Comparison of ENCODE assay signal across 8 mouse cellular contexts in the genomic region with DNA sequence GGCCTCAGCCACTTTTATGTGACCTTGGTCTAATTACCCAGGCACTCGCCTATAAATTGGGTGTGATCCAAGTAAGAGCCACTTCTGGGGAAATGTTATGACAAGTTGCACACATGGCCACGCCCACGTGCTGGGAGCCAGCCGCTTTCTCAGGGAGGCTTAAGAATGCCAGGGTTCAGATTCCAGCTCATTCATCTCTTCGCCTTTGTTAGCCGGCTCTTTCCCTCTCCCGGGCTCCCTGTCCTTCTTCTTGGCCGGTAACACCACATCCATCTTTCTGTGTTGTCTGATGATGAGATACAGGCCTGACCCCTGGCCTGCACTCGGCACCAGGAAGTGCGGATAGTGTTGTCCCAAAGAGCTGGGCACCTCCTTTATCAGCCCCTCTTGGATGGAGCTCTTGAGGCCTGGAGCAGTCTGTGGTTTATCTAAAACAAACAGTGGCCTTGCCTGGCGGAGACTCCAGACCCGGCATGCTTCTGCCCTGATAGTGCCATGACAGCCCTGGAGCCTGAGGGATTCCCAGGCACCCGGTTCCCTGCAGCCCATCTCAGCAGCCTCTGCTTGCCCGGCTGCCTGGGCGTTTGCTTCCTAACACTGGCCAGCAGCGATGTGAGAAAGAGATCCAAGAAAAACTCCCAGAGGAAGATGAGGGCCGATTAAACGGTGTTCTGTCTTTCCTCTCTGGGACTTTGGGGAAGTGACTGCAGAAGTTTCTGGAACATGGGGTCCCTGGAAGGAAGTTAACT.
DNase-seq lines count a peak whose midpoint lies in the region; ATAC-seq and TF ChIP-seq lines count a peak whose summit lies in the region.

No protein-coding gene starts in this region.

- H3K27ac ChIP-seq in left cerebral cortex, adult 2 months: peak overlapping the region; percentile 24; the same call in 1 of the 2 replicates
- peak overlapping the region; percentile 86 for H3K27ac ChIP-seq in heart, embryonic 16.5 days (ENCODE audit: low read length)
- peak overlapping the region; percentile 56 for H3K27ac ChIP-seq in small intestine, adult 2 months (ENCODE audit: insufficient read depth, low read depth, low read length)

- TF ChIP-seq POLR2A in small intestine, adult 2 months (IDR thresholded peaks at IDR 0.05; ENCODE audit: low read depth, low read length): no peak

- 7% methylated on average over 18 of the region's 18 CpGs for WGBS in heart, embryonic 16.5 days
- WGBS in small intestine, adult 2 months: 14% methylated on average over 18 of the region's 18 CpGs

- H3K4me2 ChIP-seq in heart, embryonic 16.5 days (ENCODE audit: low read depth, low read length): peak overlapping the region; percentile 57

- H3K27me3 ChIP-seq in heart, embryonic 16.5 days (ENCODE audit: control insufficient read depth, insufficient read depth, low read length): no peaks in the 10 kb centered on the region
- H3K27me3 ChIP-seq in small intestine, adult 2 months (ENCODE audit: control insufficient read depth, insufficient read depth, low read length): no peaks in the 10 kb centered on the region

- H3K4me3 ChIP-seq in left cerebral cortex, adult 2 months: no peak overlapping the region
- peak overlapping the region; percentile 19; the same call in 1 of the 2 replicates for H3K4me3 ChIP-seq in heart, embryonic 16.5 days (ENCODE audit: low read length)
- H3K4me3 ChIP-seq in small intestine, adult 2 months (ENCODE audit: low read depth, low read length): no peak overlapping the region

- peak in 1 of 2 experiments; percentile 41 for DNase-seq in left cerebral cortex, adult 2 months (ENCODE audit: extremely low spot score in 1 of 2, low spot score in 2 of 2)
- no peak for DNase-seq in left cerebral cortex, adult 11 months (ENCODE audit: low spot score)
- DNase-seq in fat pad, adult 2 months (ENCODE audit: extremely low read depth, low read depth, low spot score): peak; percentile 80
- DNase-seq in kidney, postnatal 14 days: peak; percentile 91
- peak; percentile 90 for DNase-seq in lung, postnatal 14 days

- H3K36me3 ChIP-seq in heart, embryonic 16.5 days (ENCODE audit: control insufficient read depth, insufficient read depth): peaks cover 11% of the 10 kb centered on the region; the same call in 1 of the 2 replicates
- peaks cover 39% of the 10 kb centered on the region for H3K36me3 ChIP-seq in small intestine, adult 2 months (ENCODE audit: control insufficient read depth, insufficient read depth, low read length)

- no peak for TF ChIP-seq CTCF in left cerebral cortex, adult 2 months (IDR thresholded peaks at IDR 0.05)
- no peak for TF ChIP-seq CTCF in small intestine, adult 2 months (IDR thresholded peaks at IDR 0.05; ENCODE audit: extremely low read depth, insufficient read length, insufficient replicate concordance, low read depth, low read length)

- no peaks in the 10 kb centered on the region for H3K9me3 ChIP-seq in heart, embryonic 16.5 days (replicated peaks; ENCODE audit: control insufficient read depth, low read length)

- H3K4me1 ChIP-seq in heart, embryonic 16.5 days (ENCODE audit: control insufficient read depth, insufficient read depth, low read length): peaks cover 60% of the 10 kb centered on the region
- H3K4me1 ChIP-seq in small intestine, adult 2 months (ENCODE audit: control insufficient read depth, insufficient read depth, insufficient read length, low read length): peaks cover 15% of the 10 kb centered on the region

- peak overlapping the region; percentile 5 for H3K9ac ChIP-seq in heart, embryonic 16.5 days (ENCODE audit: low read length)

- intact Hi-C loops in left cerebral cortex, adult 2 months (cut with DNase I): no loop called here

- ATAC-seq in heart, embryonic 16.5 days (replicated peaks; ENCODE audit: extremely low read depth, insufficient read depth, low FRiP score): peak; percentile 82
- ATAC-seq in monocyte, adult 5-6 weeks (replicated peaks; ENCODE audit: insufficient number of reproducible peaks, low FRiP score, low TSS enrichment, poor library complexity, severe bottlenecking): no peak

Comparison
In these comparisons a context has a peak if more than half of its experiments do, and no peak if none do; other contexts are left out.
1. H3K27ac ChIP-seq: peak in every context shown above with its lines; median percentile 86 in heart, embryonic 16.5 days; 56 in small intestine, adult 2 months; 24 in left cerebral cortex, adult 2 months.